Mouse (Mus musculus) G1E (cell line): ENCODE data around the gene Arhgap40. TPM values are rescaled to one million over a fixed set of nuclear protein-coding genes. Genes with fewer than 3 reads are reported as not detected.
A peak's percentile ranks its signal among the peaks of the same experiment; 100 is the strongest.

ENCODE experiments used
- ATAC-seq: 2 replicates; pipeline ENCODE4 v1.8.0; 2016; ENCODE audit warnings: mild to moderate bottlenecking; ENCODE audit not compliant: insufficient number of reproducible peaks, poor library complexity, low FRiP score, severe bottlenecking; ENCODE audit errors: extremely low read depth
- DNase-seq: peaks from one replicate; pipeline ENCODE4 v3.0.0; 2012; ENCODE audit warnings: low spot score
- H3K27me3 ChIP-seq: 2 replicates; pipeline ENCODE4 v1.6.1; 2012; ENCODE audit warnings: mild to moderate bottlenecking, low read length, inconsistent platforms; ENCODE audit not compliant: insufficient read depth
- H3K36me3 ChIP-seq: replicated peaks from 2 replicates; pipeline ENCODE3; 2012; ENCODE audit warnings: mild to moderate bottlenecking, inconsistent platforms
- H3K4me1 ChIP-seq: 2 replicates; pipeline ENCODE4 v1.6.1; 2012; ENCODE audit warnings: low read depth, low read length, inconsistent platforms, mixed read lengths; ENCODE audit not compliant: insufficient read depth
- H3K4me3 ChIP-seq: 2 replicates; pipeline ENCODE4 v1.5.1; 2012; ENCODE audit warnings: low read depth, mild to moderate bottlenecking, inconsistent platforms, low read length, moderate library complexity, mixed read lengths
- H3K9me3 ChIP-seq: replicated peaks from 2 replicates; pipeline ENCODE4 v1.6.1; 2012; ENCODE audit warnings: inconsistent platforms
- CTCF ChIP-seq: IDR thresholded peaks from 2 replicates; pipeline ENCODE4 v1.5.1; 2012; ENCODE audit warnings: low read depth, low read length, inconsistent platforms, mixed read lengths
- GATA1 ChIP-seq: IDR thresholded peaks from 2 replicates; pipeline ENCODE4 v1.6.1; 2012; ENCODE audit warnings: borderline replicate concordance, low read length, inconsistent platforms, mixed read lengths
- GATA2 ChIP-seq: IDR thresholded peaks from 2 replicates; pipeline ENCODE4 v1.6.1; 2012; ENCODE audit warnings: low read depth, low read length, inconsistent platforms, borderline replicate concordance
- POLR2AphosphoS5 ChIP-seq: IDR thresholded peaks from 2 replicates; pipeline ENCODE4 v1.6.1; 2012; ENCODE audit warnings: low read depth, low read length, inconsistent platforms; ENCODE audit not compliant: insufficient replicate concordance
- TAL1 ChIP-seq: conservative IDR thresholded peaks from 2 replicates; pipeline ENCODE4 v1.6.1; 2012; ENCODE audit warnings: low read depth, low read length, inconsistent platforms, mixed read lengths
- polyA plus RNA-seq: library from polyadenylated mRNA; stranded (reverse); fragments of >175 nt; gene quantifications from 2 replicates; pipeline ENCODE4 v1.2.3, GENCODE M21; 2012
- total RNA-seq, 2 experiments: library from RNA; stranded (forward) in 1 of 2; stranded (reverse) in 1 of 2; fragments of 200-1000 nt in 1 of 2; fragments of >200 nt in 1 of 2; fragmentation: Nextera tagmentation in 1 of 2; gene quantifications; 2 replicates each; pipeline ENCODE4 v1.2.3; 2014 to 2017

Gene Arhgap40
- total and polyA plus RNA-seq, 3 experiments, result not detected

GRCm38 (mm10) chr2:158595103-158595502 lies 82.5 kb downstream of the Arhgap40 start:
- ATAC-seq, result peak; percentile 31; the same call in 1 of the 2 replicates
- H3K36me3 ChIP-seq, result no peaks in the 10 kb centered on the region
- TF ChIP-seq POLR2AphosphoS5, result no peak
- TF ChIP-seq GATA1, result no peak
- TF ChIP-seq TAL1, result no peak
- no peak for TF ChIP-seq GATA2
- no peak for TF ChIP-seq CTCF
- H3K9me3 ChIP-seq, result no peaks in the 10 kb centered on the region
- H3K4me1 ChIP-seq, result peaks cover 19% of the 10 kb centered on the region
- peaks cover 49% of the 10 kb centered on the region for H3K27me3 ChIP-seq
- no peak overlapping the region for H3K4me3 ChIP-seq
- no peak for DNase-seq

- Histone ChIP-seq H3K36me3 (no peaks in the 10 kb centered on the region), H3K4me3 (no peak overlapping the region), H3K4me1 (peaks cover 19% of the 10 kb centered on the region), H3K27me3 (peaks cover 49% of the 10 kb centered on the region), H3K9me3 (no peaks in the 10 kb centered on the region)
- TF ChIP-seq CTCF, result no peak
- no peak for TF ChIP-seq TAL1
- no peak for TF ChIP-seq POLR2AphosphoS5
- no peak for TF ChIP-seq GATA2
- no peak for TF ChIP-seq GATA1
- ATAC-seq (no peak), DNase-seq (no peak)
These were observed 83.0 kb downstream of the Arhgap40 start for GRCm38 (mm10) chr2:158595577-158595976.

- H3K4me1 ChIP-seq, result peaks cover 19% of the 10 kb centered on the region
- H3K36me3 ChIP-seq, result no peaks in the 10 kb centered on the region
- TF ChIP-seq TAL1, result no peak
- no peak for TF ChIP-seq GATA2
- no peak for TF ChIP-seq POLR2AphosphoS5
- no peak for TF ChIP-seq CTCF
- TF ChIP-seq GATA1, result no peak
- no peak for DNase-seq
- H3K4me3 ChIP-seq, result no peak overlapping the region
- ATAC-seq, result no peak
- no peaks in the 10 kb centered on the region for H3K9me3 ChIP-seq
- peaks cover 49% of the 10 kb centered on the region for H3K27me3 ChIP-seq
These were observed 84.2 kb downstream of the Arhgap40 start for GRCm38 (mm10) chr2:158596803-158597202.

Other genes with a start within 250 kb of the Arhgap40 start
- gene Lbp, start 206.3 kb upstream of the Arhgap40 start, total RNA-seq (2014; fragmentation: Nextera tagmentation), result not detected in 2 replicates
- gene Lbp, start 206.3 kb upstream of the Arhgap40 start, total RNA-seq (2017), result 0.06 TPM in 1 of 2 replicates, not detected in the other
- 0.04 TPM in 1 of 2 replicates, not detected in the other for gene Lbp, start 206.3 kb upstream of the Arhgap40 start, polyA plus RNA-seq
- gene Snhg11, start 137.2 kb upstream of the Arhgap40 start, total RNA-seq (2014; fragmentation: Nextera tagmentation), result not detected in 2 replicates
- 0.12 and 0.22 TPM in 2 replicates for gene Snhg11, start 137.2 kb upstream of the Arhgap40 start, total RNA-seq (2017)
- gene Snhg11, start 137.2 kb upstream of the Arhgap40 start, polyA plus RNA-seq, result not detected in 2 replicates
- gene Ralgapb, start 102.9 kb upstream of the Arhgap40 start, total RNA-seq (2014; fragmentation: Nextera tagmentation), result 68.1 and 79.9 TPM in 2 replicates
- 42.6 and 47.8 TPM in 2 replicates for gene Ralgapb, start 102.9 kb upstream of the Arhgap40 start, total RNA-seq (2017)
- gene Ralgapb, start 102.9 kb upstream of the Arhgap40 start, polyA plus RNA-seq, result 2.6 and 3.0 TPM in 2 replicates
- gene Adig, start 10.2 kb upstream of the Arhgap40 start, total RNA-seq (2014; fragmentation: Nextera tagmentation), result not detected in 2 replicates
- not detected in 2 replicates for gene Adig, start 10.2 kb upstream of the Arhgap40 start, total RNA-seq (2017)
- gene Adig, start 10.2 kb upstream of the Arhgap40 start, polyA plus RNA-seq, result not detected in 2 replicates
- not detected in 2 replicates for gene Slc32a1, start 98.0 kb downstream of the Arhgap40 start, total RNA-seq (2014; fragmentation: Nextera tagmentation)
- not detected in 2 replicates for gene Slc32a1, start 98.0 kb downstream of the Arhgap40 start, total RNA-seq (2017)
- gene Slc32a1, start 98.0 kb downstream of the Arhgap40 start, polyA plus RNA-seq, result 0.02 TPM in 1 of 2 replicates, not detected in the other
- gene Actr5, start 112.1 kb downstream of the Arhgap40 start, total RNA-seq (2014; fragmentation: Nextera tagmentation), result 22.5 and 24.7 TPM in 2 replicates
- 20.2 and 22.5 TPM in 2 replicates for gene Actr5, start 112.1 kb downstream of the Arhgap40 start, total RNA-seq (2017)
- 18.2 and 19.7 TPM in 2 replicates for gene Actr5, start 112.1 kb downstream of the Arhgap40 start, polyA plus RNA-seq
- 0.34 and 0.75 TPM in 2 replicates for gene Ppp1r16b, start 152.6 kb downstream of the Arhgap40 start, total RNA-seq (2014; fragmentation: Nextera tagmentation)
- gene Ppp1r16b, start 152.6 kb downstream of the Arhgap40 start, total RNA-seq (2017), result 0.06 and 0.16 TPM in 2 replicates
- gene Ppp1r16b, start 152.6 kb downstream of the Arhgap40 start, polyA plus RNA-seq, result not detected in 2 replicates